Mouse (Mus musculus) cortical plate, adult 2 months (tissue): Measurements from ENCODE around the gene Sptlc3. TPM values are rescaled to one million over a fixed set of nuclear protein-coding genes. Genes with fewer than 3 reads are reported as not detected.

ENCODE experiments used
- H3K27ac ChIP-seq: fragments of 200-500 bp; 2 replicates; pipeline ENCODE4 v1.5.1; 2012; ENCODE audit warnings: low read length, control low read depth, inconsistent platforms; ENCODE audit not compliant: insufficient read depth
- H3K4me1 ChIP-seq: fragments of 200-500 bp; 2 replicates; pipeline ENCODE4 v1.6.1; 2011; ENCODE audit warnings: low read length; ENCODE audit not compliant: control insufficient read depth, insufficient read depth
- H3K4me3 ChIP-seq: fragments of 200-500 bp; 2 replicates; pipeline ENCODE4 v1.5.1; 2011; ENCODE audit warnings: mild to moderate bottlenecking, low read length, control low read depth; ENCODE audit not compliant: insufficient read depth
- CTCF ChIP-seq: fragments of 200-500 bp; IDR thresholded peaks from 2 replicates; pipeline ENCODE4 v1.5.1; 2011; ENCODE audit warnings: mild to moderate bottlenecking, control low read depth, low read length; ENCODE audit not compliant: insufficient read depth; ENCODE audit errors: extremely low read depth
- POLR2A ChIP-seq: fragments of 200-500 bp; IDR thresholded peaks from 2 replicates; pipeline ENCODE4 v1.6.1; 2011; ENCODE audit warnings: mild to moderate bottlenecking, low read length, control low read depth; ENCODE audit not compliant: insufficient read depth; ENCODE audit errors: extremely low read depth
- polyA plus RNA-seq: library from polyadenylated mRNA; depleted of rRNA; stranded (reverse); fragments of >200 nt; gene quantifications from 2 replicates; pipeline ENCODE4 v1.2.3, GENCODE M21; 2012; rRNA removed

The Sptlc3 gene
- polyA plus RNA-seq = 0.06 TPM in 1 of 2 replicates, not detected in the other

GRCm38 (mm10) chr2:139493836-139494235, at the start of gene Sptlc3:
TSS of gene Sptlc3 (plus strand) at chr2:139493913.
- H3K27ac ChIP-seq = no peak within 1 kb of the TSS
- TF ChIP-seq POLR2A (no peak), CTCF (no peak)
- no peaks in the 10 kb centered on the region for H3K4me1 ChIP-seq
- H3K4me3 ChIP-seq = no peak within 1 kb of the TSS

- H3K27ac ChIP-seq = no peak overlapping the region
- H3K4me1 ChIP-seq = no peaks in the 10 kb centered on the region
- H3K4me3 ChIP-seq = no peak overlapping the region
- TF ChIP-seq POLR2A = no peak
- no peak for TF ChIP-seq CTCF
Observed at GRCm38 (mm10) chr2:139467726-139468125, 26.0 kb upstream of the Sptlc3 start.

DNA sequence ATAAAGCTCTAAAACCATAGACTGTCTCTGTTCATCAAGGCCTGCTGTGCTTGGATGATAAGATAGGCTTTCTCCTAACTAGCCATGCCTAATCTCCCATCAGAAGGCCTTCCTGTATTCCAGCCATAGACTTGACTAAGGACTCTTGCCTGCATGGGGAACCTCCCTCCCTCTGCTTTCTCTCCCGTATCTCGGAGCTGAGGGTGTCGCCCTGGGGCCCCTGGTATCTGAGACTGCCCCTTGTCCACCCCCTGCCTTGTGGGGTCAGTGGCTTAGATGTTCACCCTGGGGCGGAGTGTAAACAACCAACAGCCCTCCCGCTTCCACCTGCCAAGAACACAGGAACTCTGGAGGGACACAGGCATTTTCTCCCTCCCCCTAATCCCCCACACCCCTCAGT, 5.0 kb upstream of the Sptlc3 start:
- H3K4me3 ChIP-seq = no peak overlapping the region
- no peak for TF ChIP-seq CTCF
- no peak for TF ChIP-seq POLR2A
- no peaks in the 10 kb centered on the region for H3K4me1 ChIP-seq
- no peak overlapping the region for H3K27ac ChIP-seq

DNA sequence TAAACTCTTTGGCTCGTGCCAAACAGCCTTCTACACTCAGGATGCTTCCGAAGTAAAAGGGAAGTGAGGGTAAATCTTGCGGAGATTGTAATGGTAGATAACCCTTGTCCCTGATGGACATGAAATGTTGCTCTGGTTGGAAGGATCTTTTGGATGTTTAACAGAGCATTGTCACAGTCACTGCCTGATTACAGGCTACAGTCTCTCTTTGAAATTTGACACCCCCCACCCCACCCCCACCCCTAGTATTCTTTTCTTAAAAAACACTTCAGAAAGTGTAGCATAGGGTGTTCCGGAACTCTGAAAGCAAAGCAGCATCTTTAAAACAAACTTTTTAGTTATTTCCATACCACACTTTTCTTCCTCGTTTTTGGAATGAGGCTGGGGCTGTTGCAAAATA, 916 bp downstream of the Sptlc3 start:
- Histone ChIP-seq H3K27ac (no peak overlapping the region), H3K4me1 (no peaks in the 10 kb centered on the region), H3K4me3 (no peak overlapping the region)
- TF ChIP-seq POLR2A = no peak
- no peak for TF ChIP-seq CTCF

GRCm38 (mm10) chr2:139561966-139562505, 68.3 kb downstream of the Sptlc3 start:
- Histone ChIP-seq H3K4me1 (no peaks in the 10 kb centered on the region), H3K4me3 (no peak overlapping the region), H3K27ac (no peak overlapping the region)
- TF ChIP-seq POLR2A (no peak), CTCF (no peak)

DNA sequence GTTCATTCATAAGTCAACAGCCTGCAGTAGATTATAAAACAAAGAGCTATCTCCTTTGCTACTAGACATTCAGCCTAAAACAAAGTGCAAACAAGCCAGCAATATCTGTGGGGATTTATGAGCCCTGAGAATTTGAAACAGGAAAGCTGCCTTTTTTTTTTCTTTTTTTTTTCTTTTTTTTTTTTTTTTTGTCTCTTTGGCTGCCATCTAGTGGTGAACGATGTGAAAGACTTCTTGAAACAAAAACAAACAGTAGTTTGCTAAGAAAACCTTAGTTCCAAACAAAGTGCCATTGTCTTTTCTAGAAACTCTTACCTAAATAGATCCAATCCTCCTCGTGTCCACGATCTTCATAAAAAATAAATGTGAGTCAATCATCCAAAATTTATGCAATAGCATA, 85.6 kb downstream of the Sptlc3 start:
- Histone ChIP-seq H3K27ac (no peak overlapping the region), H3K4me1 (no peaks in the 10 kb centered on the region), H3K4me3 (no peak overlapping the region)
- TF ChIP-seq CTCF = no peak
- no peak for TF ChIP-seq POLR2A

DNA sequence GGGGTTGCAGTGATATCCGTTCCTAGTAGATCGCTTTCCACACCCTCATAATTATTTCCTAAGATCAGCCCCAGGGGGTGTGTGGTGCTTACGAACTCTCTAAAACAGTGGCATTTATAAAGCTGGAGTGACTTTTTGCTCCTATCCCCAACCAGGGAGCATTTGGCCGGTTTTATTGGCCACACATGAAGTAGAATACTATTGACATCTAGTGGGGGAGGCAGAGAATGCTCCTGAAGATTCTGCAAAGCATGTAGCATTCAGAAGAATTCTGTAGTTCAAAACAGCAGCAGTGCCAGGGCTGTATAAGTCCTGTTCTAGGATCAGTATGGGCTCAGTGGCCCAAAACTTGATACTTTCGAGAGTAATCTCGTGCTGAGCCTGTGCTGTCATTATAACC, 89.1 kb downstream of the Sptlc3 start:
- TF ChIP-seq POLR2A (no peak), CTCF (peak; percentile 31; the same call in 1 of the 2 replicates)
- no peak overlapping the region for H3K27ac ChIP-seq
- H3K4me3 ChIP-seq = no peak overlapping the region
- H3K4me1 ChIP-seq = no peaks in the 10 kb centered on the region

DNA sequence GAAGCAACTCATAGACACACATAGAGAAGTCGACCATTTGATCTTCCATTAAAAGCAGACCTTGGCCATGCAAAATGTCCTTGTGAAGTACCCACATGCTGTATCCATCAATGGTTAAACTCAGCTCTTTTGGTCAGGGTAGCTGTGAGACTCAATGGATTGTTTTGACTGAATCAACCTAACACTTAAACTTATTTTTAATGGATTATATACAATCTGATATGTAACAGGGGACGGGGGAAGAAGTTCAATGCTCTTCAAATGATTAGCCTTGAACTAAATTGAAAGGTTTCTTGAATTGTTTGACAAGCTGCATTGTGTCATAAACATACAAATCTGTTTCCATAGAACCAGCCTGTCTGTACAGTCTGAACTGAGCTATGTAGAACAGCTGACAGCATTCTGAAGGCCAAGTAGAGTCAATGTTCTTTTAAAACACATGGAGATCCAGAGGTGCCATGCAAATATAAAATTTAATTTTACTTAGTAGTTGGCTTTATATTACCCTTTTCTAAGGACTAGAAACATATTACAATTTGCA, 94.0 kb downstream of the Sptlc3 start:
- no peak for TF ChIP-seq POLR2A
- TF ChIP-seq CTCF = no peak
- H3K27ac ChIP-seq = no peak overlapping the region
- H3K4me3 ChIP-seq = no peak overlapping the region
- no peaks in the 10 kb centered on the region for H3K4me1 ChIP-seq

GRCm38 (mm10) chr2:139589905-139590304, 96.2 kb downstream of the Sptlc3 start:
- H3K4me1 ChIP-seq = no peaks in the 10 kb centered on the region

DNA sequence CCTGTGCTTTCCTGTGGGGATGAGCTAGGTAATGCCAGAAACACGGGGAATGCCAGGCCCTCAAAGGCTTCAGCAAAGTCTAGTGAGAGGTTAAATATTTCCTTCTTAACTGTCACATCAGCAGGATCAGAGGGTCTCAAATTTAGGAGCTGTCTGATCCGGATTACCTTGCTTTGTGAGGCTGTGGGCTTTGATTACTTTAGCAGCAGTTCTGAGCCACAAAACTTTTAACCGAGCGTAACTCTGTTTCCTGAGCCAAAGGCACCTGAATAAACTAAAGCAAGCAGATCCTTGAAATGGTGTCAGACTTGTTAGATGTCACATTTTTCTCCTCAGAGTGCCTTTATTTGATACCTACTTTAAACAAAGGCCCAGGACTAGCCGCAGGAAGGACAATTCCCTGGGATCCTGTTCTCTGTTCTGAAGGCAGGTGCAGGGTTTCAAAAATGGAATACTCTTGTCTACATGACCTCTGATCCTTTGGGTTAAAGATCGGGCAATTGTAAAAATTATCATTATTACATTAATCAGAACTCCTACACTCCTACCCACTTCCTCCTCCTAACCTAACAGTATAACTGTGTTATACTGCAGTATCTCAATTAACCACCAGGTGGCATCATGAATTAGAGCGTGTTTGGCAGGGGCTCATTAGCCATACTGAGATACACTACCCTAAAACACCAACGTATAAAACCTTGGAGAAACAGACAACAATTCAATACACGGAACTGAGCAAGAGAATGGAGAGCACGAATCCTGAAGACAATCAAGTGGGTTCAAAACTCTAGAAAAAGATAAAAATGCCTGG, 97.4 kb downstream of the Sptlc3 start:
- H3K4me1 ChIP-seq = no peaks in the 10 kb centered on the region
- H3K4me3 ChIP-seq = no peak overlapping the region
- TF ChIP-seq POLR2A (no peak), CTCF (peak; percentile 40; the same call in 1 of the 2 replicates)
- H3K27ac ChIP-seq = no peak overlapping the region

More at GRCm38 (mm10) chr2:139589905-139590304, 96.2 kb downstream of the Sptlc3 start:
- no peak overlapping the region for H3K4me3 ChIP-seq
- no peak overlapping the region for H3K27ac ChIP-seq
- peak; percentile 42; the same call in 1 of the 2 replicates for TF ChIP-seq CTCF
- no peak for TF ChIP-seq POLR2A
